Mouse (Mus musculus): ENCODE measurements around the gene Pphln1. TPM values are rescaled to one million over a fixed set of nuclear protein-coding genes. Genes with fewer than 3 reads are reported as not detected.
"Not testable (repeated sequence)": the region's sequence is repeated elsewhere in the genome, so short reads cannot be mapped to it uniquely, and the experiment has no call there.

Pphln1 gene
- polyA plus RNA-seq (2015; fragmentation: Nextera tagmentation; extraction: Ambion mirVana): 65.4 and 67.6 TPM in 2 replicates

- Histone ChIP-seq H3K4me2 (peak within 1 kb of the TSS; percentile 85), H3K9ac (peak within 1 kb of the TSS; percentile 97), H3K27me3 (no peaks in the 10 kb centered on the region), H3K4me1 (peaks cover 34% of the 10 kb centered on the region), H3K27ac (peak within 1 kb of the TSS; percentile 89), H3K9me3 (no peaks in the 10 kb centered on the region), H3K4me3 (peak within 1 kb of the TSS; percentile 93), H3K36me3 (peaks cover 25% of the 10 kb centered on the region)
- ATAC-seq (ENCODE audit: insufficient number of reproducible peaks, insufficient read depth, low FRiP score, low TSS enrichment, low read depth): peak; percentile 91
- under 1% methylated on average over 100 of the region's 100 CpGs for WGBS
Observed at GRCm38 (mm10) chr15:93397826-93398698, at the start of gene Pphln1, which contains the start of gene Zcrb1. Gene Pphln1, plus strand, starts transcription at chr15:93398350. Gene Zcrb1, minus strand, starts transcription at chr15:93398334.

GRCm38 (mm10) chr15:93358346-93359095 lies 39.6 kb upstream of the Pphln1 start:
- Histone ChIP-seq H3K4me1 (no peaks in the 10 kb centered on the region), H3K9ac (no peak overlapping the region), H3K27me3 (no peaks in the 10 kb centered on the region), H3K36me3 (no peaks in the 10 kb centered on the region), H3K4me3 (no peak overlapping the region), H3K4me2 (no peak overlapping the region), H3K9me3 (no peaks in the 10 kb centered on the region), H3K27ac (no peak overlapping the region)
- WGBS: 90% methylated on average over 19 of the region's 19 CpGs
- no peak for ATAC-seq (ENCODE audit: insufficient number of reproducible peaks, insufficient read depth, low FRiP score, low TSS enrichment, low read depth)

- H3K9me3 ChIP-seq: no peaks in the 10 kb centered on the region
- no peaks in the 10 kb centered on the region for H3K36me3 ChIP-seq
- H3K27ac ChIP-seq: no peak overlapping the region
- no peaks in the 10 kb centered on the region for H3K4me1 ChIP-seq
- H3K9ac ChIP-seq: no peak overlapping the region
- no peak overlapping the region for H3K4me2 ChIP-seq
- 80% methylated on average over 6 of the region's 6 CpGs for WGBS
- H3K4me3 ChIP-seq: no peak overlapping the region
- ATAC-seq (ENCODE audit: insufficient number of reproducible peaks, insufficient read depth, low FRiP score, low TSS enrichment, low read depth): no peak
- no peaks in the 10 kb centered on the region for H3K27me3 ChIP-seq
Observed at GRCm38 (mm10) chr15:93365561-93365960, 32.6 kb upstream of the Pphln1 start.

GRCm38 (mm10) chr15:93368558-93368957 lies 29.6 kb upstream of the Pphln1 start:
- no peak for ATAC-seq (ENCODE audit: insufficient number of reproducible peaks, insufficient read depth, low FRiP score, low TSS enrichment, low read depth)
- H3K4me1 ChIP-seq: no peaks in the 10 kb centered on the region
- H3K4me3 ChIP-seq: no peak overlapping the region
- H3K4me2 ChIP-seq: no peak overlapping the region
- no peak overlapping the region for H3K27ac ChIP-seq
- 66% methylated on average over 9 of the region's 9 CpGs for WGBS
- H3K9ac ChIP-seq: no peak overlapping the region
- no peaks in the 10 kb centered on the region for H3K9me3 ChIP-seq
- no peaks in the 10 kb centered on the region for H3K27me3 ChIP-seq
- no peaks in the 10 kb centered on the region for H3K36me3 ChIP-seq

- no peak overlapping the region for H3K4me3 ChIP-seq
- WGBS: 82% methylated on average over 2 of the region's 2 CpGs
- H3K36me3 ChIP-seq: no peaks in the 10 kb centered on the region
- no peak overlapping the region for H3K4me2 ChIP-seq
- H3K4me1 ChIP-seq: no peaks in the 10 kb centered on the region
- no peaks in the 10 kb centered on the region for H3K9me3 ChIP-seq
- H3K27ac ChIP-seq: no peak overlapping the region
- no peak for ATAC-seq (ENCODE audit: insufficient number of reproducible peaks, insufficient read depth, low FRiP score, low TSS enrichment, low read depth)
- no peak overlapping the region for H3K9ac ChIP-seq
- H3K27me3 ChIP-seq: no peaks in the 10 kb centered on the region
Observed at GRCm38 (mm10) chr15:93371838-93372237, 26.3 kb upstream of the Pphln1 start.

- H3K4me1 ChIP-seq; H3K9me3 ChIP-seq; H3K9ac ChIP-seq; H3K4me2 ChIP-seq; H3K4me3 ChIP-seq; ATAC-seq (ENCODE audit: insufficient number of reproducible peaks, insufficient read depth, low FRiP score, low TSS enrichment, low read depth); H3K36me3 ChIP-seq; H3K27me3 ChIP-seq; H3K27ac ChIP-seq: not testable (repeated sequence)
Observed at GRCm38 (mm10) chr15:93372525-93373119, 25.5 kb upstream of the Pphln1 start.

- Histone ChIP-seq H3K4me2 (no peak overlapping the region), H3K27ac (no peak overlapping the region), H3K9ac (no peak overlapping the region), H3K27me3 (no peaks in the 10 kb centered on the region), H3K4me1 (no peaks in the 10 kb centered on the region), H3K36me3 (no peaks in the 10 kb centered on the region), H3K4me3 (no peak overlapping the region), H3K9me3 (no peaks in the 10 kb centered on the region)
- WGBS: 84% methylated on average over 5 of the region's 5 CpGs
- no peak for ATAC-seq (ENCODE audit: insufficient number of reproducible peaks, insufficient read depth, low FRiP score, low TSS enrichment, low read depth)
Observed at GRCm38 (mm10) chr15:93375696-93376095, 22.5 kb upstream of the Pphln1 start.

- Histone ChIP-seq H3K4me2 (no peak overlapping the region), H3K9ac (no peak overlapping the region), H3K4me3 (no peak overlapping the region), H3K9me3 (0 out of 2 replicates have a peak, but pooled peaks cover 2% of the 10 kb centered on the region), H3K4me1 (no peaks in the 10 kb centered on the region), H3K27ac (no peak overlapping the region), H3K36me3 (peaks cover 5% of the 10 kb centered on the region), H3K27me3 (no peaks in the 10 kb centered on the region)
- no peak for ATAC-seq (ENCODE audit: insufficient number of reproducible peaks, insufficient read depth, low FRiP score, low TSS enrichment, low read depth)
- 76% methylated on average over 3 of the region's 3 CpGs for WGBS
Observed at GRCm38 (mm10) chr15:93379177-93379576, 19.0 kb upstream of the Pphln1 start.

- Histone ChIP-seq H3K27ac (no peak overlapping the region), H3K9me3 (0 out of 2 replicates have a peak, but pooled peaks cover 2% of the 10 kb centered on the region), H3K9ac (no peak overlapping the region), H3K27me3 (no peaks in the 10 kb centered on the region), H3K4me3 (no peak overlapping the region), H3K4me2 (no peak overlapping the region), H3K36me3 (peaks cover 22% of the 10 kb centered on the region), H3K4me1 (no peaks in the 10 kb centered on the region)
- ATAC-seq (ENCODE audit: insufficient number of reproducible peaks, insufficient read depth, low FRiP score, low TSS enrichment, low read depth): no peak
- WGBS: 62% methylated on average over 5 of the region's 5 CpGs
Observed at GRCm38 (mm10) chr15:93381337-93381736, 16.8 kb upstream of the Pphln1 start.

- H3K9ac ChIP-seq: peak overlapping the region; percentile 97
- peak overlapping the region; percentile 85 for H3K4me2 ChIP-seq
- no peak overlapping the region for H3K27ac ChIP-seq
- no peak for ATAC-seq (ENCODE audit: insufficient number of reproducible peaks, insufficient read depth, low FRiP score, low TSS enrichment, low read depth)
- peak overlapping the region; percentile 93 for H3K4me3 ChIP-seq
- H3K9me3 ChIP-seq: no peaks in the 10 kb centered on the region
- H3K27me3 ChIP-seq: no peaks in the 10 kb centered on the region
- H3K4me1 ChIP-seq: peaks cover 34% of the 10 kb centered on the region
- WGBS: 1% methylated on average over 11 of the region's 11 CpGs
- H3K36me3 ChIP-seq: peaks cover 32% of the 10 kb centered on the region
Observed at GRCm38 (mm10) chr15:93397269-93397668, 881 bp upstream of the Pphln1 start.

- Histone ChIP-seq H3K4me3 (peak overlapping the region; percentile 93), H3K4me1 (peaks cover 34% of the 10 kb centered on the region), H3K27me3 (no peaks in the 10 kb centered on the region), H3K36me3 (peaks cover 17% of the 10 kb centered on the region), H3K9ac (peak overlapping the region; percentile 97), H3K27ac (peak overlapping the region; percentile 89), H3K9me3 (no peaks in the 10 kb centered on the region), H3K4me2 (peak overlapping the region; percentile 85)
- no peak for ATAC-seq (ENCODE audit: insufficient number of reproducible peaks, insufficient read depth, low FRiP score, low TSS enrichment, low read depth)
- under 1% methylated on average over 36 of the region's 36 CpGs for WGBS
Observed at GRCm38 (mm10) chr15:93398699-93399540, 770 bp downstream of the Pphln1 start.

Measured in embryonic facial prominence, embryonic 13.5 days (tissue).